Mouse (Mus musculus) ES-Bruce4 (cell line): ENCODE data around the gene Dtx2.

Experiments used
- CTCF ChIP-seq: IDR thresholded peaks from one replicate; pipeline ENCODE4 v1.8.1; 2011; ENCODE audit warnings: low read depth, low read length
- EP300 ChIP-seq: IDR thresholded peaks from 2 replicates; pipeline ENCODE4 v1.6.1; 2011; ENCODE audit warnings: low read depth, low read length; ENCODE audit not compliant: insufficient read depth
- POLR2A ChIP-seq: IDR thresholded peaks from one replicate; pipeline ENCODE4 v1.8.1; 2011; ENCODE audit warnings: low read length; ENCODE audit not compliant: insufficient read depth

DNA sequence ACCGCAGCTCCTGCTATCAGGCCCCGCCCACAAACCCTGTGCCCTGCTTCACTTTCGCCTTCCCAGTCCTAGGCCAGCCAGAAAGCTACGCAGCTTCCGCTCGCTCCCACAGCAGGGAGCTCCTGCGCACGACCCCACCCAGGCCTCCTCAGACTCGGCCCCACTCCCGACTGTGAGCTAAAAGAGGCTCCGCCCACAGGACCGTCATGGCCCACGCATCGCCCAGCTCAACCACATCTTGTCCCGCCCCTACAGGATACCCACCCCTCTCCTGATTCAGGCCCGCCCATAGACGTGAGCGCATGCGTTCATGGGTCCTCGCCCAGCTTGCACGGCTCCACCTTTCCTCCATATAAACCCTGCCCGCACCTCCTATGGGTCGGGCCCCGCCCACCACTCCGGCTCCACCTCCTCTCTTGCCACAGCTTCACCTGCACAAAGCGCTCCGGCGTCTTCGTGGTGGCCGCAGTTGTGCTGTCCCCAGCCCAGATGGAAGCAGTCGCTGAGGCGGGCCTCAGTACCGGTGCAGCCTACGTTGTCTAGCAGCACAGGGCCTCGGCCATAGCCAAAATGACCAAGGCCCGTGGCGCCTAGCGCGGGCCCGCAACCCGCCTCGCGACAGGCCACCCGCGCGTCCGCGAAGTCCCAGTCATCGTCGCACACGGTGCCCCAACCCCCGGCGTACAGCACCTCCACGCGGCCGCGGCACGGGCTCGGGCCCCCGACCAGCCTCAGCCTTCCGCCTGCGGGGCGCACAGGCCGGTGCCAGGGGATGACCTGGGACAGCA is 31.9 kb upstream of the Dtx2 start:
- TF ChIP-seq CTCF = no peak
- TF ChIP-seq POLR2A = peak; percentile 98
- no peak; the same call in 1 of the 2 replicates for TF ChIP-seq EP300
